Mouse (Mus musculus) midbrain, embryonic 16.5 days (tissue): ENCODE results near the gene Cubn. TPM values are rescaled to one million over a fixed set of nuclear protein-coding genes. Genes with fewer than 3 reads are reported as not detected.

Experiments used
- ATAC-seq: fragments of 200-750 bp; cut with Nextera tagmentation; 2 replicates; pipeline ENCODE4 v1.8.0; 2017; ENCODE audit warnings: moderate TSS enrichment
- H3K27ac ChIP-seq: fragments of 300-500 bp; sonication (generic); 2 replicates; pipeline ENCODE4 v1.5.1; 2014; ENCODE audit warnings: mild to moderate bottlenecking, low read length, mixed read lengths
- H3K27me3 ChIP-seq: fragments of 300-500 bp; sonication (generic); 2 replicates; pipeline ENCODE4 v1.6.1; 2014; ENCODE audit warnings: low read depth, low read length, mixed read lengths; ENCODE audit not compliant: control insufficient read depth, insufficient read depth
- H3K36me3 ChIP-seq: fragments of 300-500 bp; sonication (generic); 2 replicates; pipeline ENCODE4 v1.6.1; 2014; ENCODE audit warnings: mild to moderate bottlenecking, low read length, moderate library complexity, mixed read lengths; ENCODE audit not compliant: control insufficient read depth, insufficient read depth
- H3K4me1 ChIP-seq: fragments of 300-500 bp; sonication (generic); 2 replicates; pipeline ENCODE4 v1.6.1; 2014; ENCODE audit warnings: mild to moderate bottlenecking, low read length, mixed read lengths; ENCODE audit not compliant: control insufficient read depth, insufficient read depth
- H3K4me2 ChIP-seq: fragments of 300-500 bp; sonication (generic); 2 replicates; pipeline ENCODE4 v1.6.1; 2014; ENCODE audit warnings: mild to moderate bottlenecking, low read length, mixed read lengths
- H3K4me3 ChIP-seq: fragments of 300-500 bp; sonication (generic); 2 replicates; pipeline ENCODE4 v1.5.1; 2014; ENCODE audit warnings: low read depth, mild to moderate bottlenecking, low read length, moderate library complexity, mixed read lengths
- H3K9ac ChIP-seq: fragments of 300-500 bp; sonication (generic); 2 replicates; pipeline ENCODE4 v1.6.1; 2014; ENCODE audit warnings: low read depth, low read length, mixed read lengths
- H3K9me3 ChIP-seq: fragments of 300-500 bp; sonication (generic); replicated peaks from 2 replicates; pipeline ENCODE4 v1.6.1; 2014; ENCODE audit warnings: mild to moderate bottlenecking, low read length, mixed read lengths; ENCODE audit not compliant: control insufficient read depth, poor library complexity, severe bottlenecking
- WGBS: fragments of 180-500 bp; shearing (Covaris S2); extraction: QIAGEN DNeasy Blood & Tissue Kit; methylation state at CpG from one replicate; pipeline ENCODE4 v1.1.7; 2014; 5-methylcytosine and 5-hydroxymethylcytosine counted together
- polyA plus RNA-seq: library from polyadenylated mRNA; unstranded; fragments of >200 nt; fragmentation: Nextera tagmentation; extraction: Ambion mirVana; gene quantifications from 2 replicates; pipeline ENCODE4 v1.2.1, GENCODE M21; 2015

The Cubn gene
- polyA plus RNA-seq, 1 experiment from 2014 or later, result 0.63 TPM

DNA sequence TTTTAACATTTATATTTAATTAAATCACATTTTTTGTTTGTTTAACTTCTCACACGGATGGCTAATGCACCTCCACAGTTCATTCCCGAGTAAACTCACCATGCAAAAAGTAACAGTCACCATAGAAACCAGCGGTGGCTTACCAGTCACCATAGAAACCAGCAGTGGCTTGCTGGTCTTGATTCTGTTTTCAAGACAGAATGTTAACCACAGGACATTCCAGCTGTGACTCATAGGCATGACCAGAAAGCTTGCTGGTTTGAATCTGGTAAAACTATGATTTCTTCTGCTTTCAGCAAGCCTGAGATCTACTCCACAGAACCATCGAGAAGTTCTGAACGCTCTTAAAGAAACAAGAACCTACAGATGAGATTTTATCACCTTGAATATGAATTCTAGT, 84.3 kb downstream of the Cubn start:
- no peaks in the 10 kb centered on the region for H3K36me3 ChIP-seq

DNA sequence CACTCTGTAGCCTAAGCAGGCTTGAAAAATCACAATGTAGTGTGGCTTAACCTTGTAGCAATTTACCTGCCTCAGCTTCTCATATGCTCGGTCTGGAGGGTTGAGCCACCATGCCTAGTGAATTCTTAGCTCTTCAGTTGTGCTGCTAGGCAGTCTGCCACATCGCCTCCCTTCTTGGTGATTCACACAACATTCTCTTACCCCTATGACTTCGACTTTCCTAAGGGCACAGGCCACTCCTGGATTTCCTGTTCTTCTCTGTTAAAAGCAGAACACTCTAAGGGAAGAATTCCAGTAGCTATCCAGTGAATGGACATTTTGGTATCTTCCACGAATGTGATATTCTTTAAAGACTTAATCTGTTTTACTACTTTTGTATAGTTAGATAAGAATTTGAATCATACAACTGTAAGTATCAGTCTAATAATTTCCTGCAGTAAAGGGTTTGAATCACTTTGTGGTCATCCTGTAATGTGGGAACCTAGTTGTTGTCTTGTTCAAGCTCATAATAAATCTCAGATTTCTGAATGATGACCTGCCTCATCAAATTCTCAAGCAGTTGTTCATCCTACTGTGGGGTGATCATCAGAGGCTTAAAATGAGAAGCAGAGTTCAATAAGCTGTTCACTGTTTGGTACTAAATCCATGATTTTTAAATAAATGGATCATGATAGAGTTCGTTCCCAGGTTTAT, 86.5 kb downstream of the Cubn start:
- H3K4me2 ChIP-seq, result no peak overlapping the region
- H3K4me3 ChIP-seq, result no peak overlapping the region
- no peaks in the 10 kb centered on the region for H3K36me3 ChIP-seq
- no peaks in the 10 kb centered on the region for H3K9me3 ChIP-seq
- H3K27me3 ChIP-seq, result no peaks in the 10 kb centered on the region
- H3K27ac ChIP-seq, result no peak overlapping the region
- ATAC-seq, result no peak
- H3K4me1 ChIP-seq, result peaks cover 13% of the 10 kb centered on the region
- 88% methylated on average over 5 of the region's 5 CpGs for WGBS
- H3K9ac ChIP-seq, result no peak overlapping the region

More for the DNA sequence above, 84.3 kb downstream of the Cubn start:
- no peak overlapping the region for H3K4me2 ChIP-seq
- H3K4me3 ChIP-seq, result no peak overlapping the region
- WGBS, result 19% methylated on average over 5 of the region's 5 CpGs
- H3K9ac ChIP-seq, result no peak overlapping the region
- peak; percentile 90 for ATAC-seq
- H3K9me3 ChIP-seq, result no peaks in the 10 kb centered on the region
- H3K27me3 ChIP-seq, result no peaks in the 10 kb centered on the region
- H3K27ac ChIP-seq, result peak overlapping the region; percentile 55
- H3K4me1 ChIP-seq, result peaks cover 13% of the 10 kb centered on the region

GRCm38 (mm10) chr2:13400831-13401230, 90.8 kb downstream of the Cubn start:
- Histone ChIP-seq H3K36me3 (no peaks in the 10 kb centered on the region), H3K4me2 (no peak overlapping the region), H3K9ac (no peak overlapping the region), H3K27ac (no peak overlapping the region), H3K4me1 (peaks cover 10% of the 10 kb centered on the region), H3K9me3 (no peaks in the 10 kb centered on the region), H3K4me3 (no peak overlapping the region), H3K27me3 (no peaks in the 10 kb centered on the region)
- no peak for ATAC-seq
- WGBS, result 86% methylated on average over 6 of the region's 6 CpGs

DNA sequence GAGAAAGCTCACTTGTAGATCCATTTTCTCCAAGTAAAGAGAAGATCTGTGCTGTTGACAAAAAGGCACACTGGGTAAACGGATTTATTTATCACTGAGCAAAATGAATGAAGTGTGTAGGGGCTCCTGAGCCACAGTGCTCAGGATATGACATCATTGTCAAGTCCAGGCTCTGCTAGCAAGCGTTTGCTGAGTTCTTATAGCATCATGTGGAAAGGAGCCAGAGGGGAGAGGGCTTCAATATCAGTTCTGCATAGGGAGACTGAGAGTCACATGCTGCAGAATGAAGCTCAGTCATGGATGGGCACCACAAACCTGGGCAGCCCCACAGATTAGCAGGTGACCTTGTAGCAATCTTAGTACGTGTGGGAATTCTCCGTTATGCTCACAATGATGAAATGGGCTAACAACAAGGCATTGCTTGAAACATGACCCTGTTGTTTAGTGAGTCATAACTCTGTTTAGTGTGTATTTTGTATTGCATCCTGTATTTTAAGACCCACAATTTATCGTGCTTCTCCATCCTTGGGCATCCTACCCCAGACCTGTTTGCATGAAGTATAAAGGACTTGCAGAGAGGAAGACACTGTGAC, 92.0 kb downstream of the Cubn start:
- peak; percentile 41 for ATAC-seq
- Histone ChIP-seq H3K4me1 (peaks cover 10% of the 10 kb centered on the region), H3K4me2 (no peak overlapping the region), H3K4me3 (no peak overlapping the region), H3K27ac (no peak overlapping the region), H3K9ac (no peak overlapping the region), H3K36me3 (no peaks in the 10 kb centered on the region), H3K9me3 (no peaks in the 10 kb centered on the region), H3K27me3 (no peaks in the 10 kb centered on the region)
- WGBS, result 41% methylated on average over 5 of the region's 5 CpGs

- H3K9me3 ChIP-seq, result no peaks in the 10 kb centered on the region
- H3K36me3 ChIP-seq, result no peaks in the 10 kb centered on the region
- H3K4me1 ChIP-seq, result peaks cover 10% of the 10 kb centered on the region
- H3K9ac ChIP-seq, result no peak overlapping the region
- no peak overlapping the region for H3K4me2 ChIP-seq
- no peak overlapping the region for H3K4me3 ChIP-seq
- WGBS, result 4% methylated on average over 2 of the region's 2 CpGs
- peak; percentile 89 for ATAC-seq
- H3K27ac ChIP-seq, result no peak overlapping the region
- no peaks in the 10 kb centered on the region for H3K27me3 ChIP-seq
Observed at GRCm38 (mm10) chr2:13398955-13399354, 92.7 kb downstream of the Cubn start.

DNA sequence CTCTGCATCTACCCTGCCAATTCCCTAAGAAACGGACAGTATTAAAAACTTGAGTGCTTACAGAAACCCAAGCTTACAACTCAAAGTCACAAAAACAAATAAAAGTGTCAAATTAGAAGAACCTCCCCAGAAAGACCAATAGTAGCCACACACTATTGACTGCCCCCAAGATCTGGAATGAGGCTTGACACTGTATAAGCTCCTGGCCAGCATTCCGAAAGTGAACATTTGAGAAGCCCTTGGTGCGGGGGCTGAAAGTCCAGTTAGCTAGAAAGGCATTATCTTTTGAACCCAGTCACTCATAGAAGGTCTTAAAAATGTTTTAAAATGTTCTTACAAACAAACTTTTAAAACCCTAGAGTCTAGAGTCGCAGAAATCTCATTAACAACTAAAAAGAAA, 93.1 kb downstream of the Cubn start:
- WGBS, result 11% methylated on average over 4 of the region's 4 CpGs
- Histone ChIP-seq H3K9me3 (no peaks in the 10 kb centered on the region), H3K36me3 (no peaks in the 10 kb centered on the region), H3K9ac (no peak overlapping the region), H3K4me2 (no peak overlapping the region), H3K4me1 (peaks cover 10% of the 10 kb centered on the region), H3K27me3 (no peaks in the 10 kb centered on the region), H3K4me3 (no peak overlapping the region), H3K27ac (no peak overlapping the region)
- ATAC-seq, result peak; percentile 54

DNA sequence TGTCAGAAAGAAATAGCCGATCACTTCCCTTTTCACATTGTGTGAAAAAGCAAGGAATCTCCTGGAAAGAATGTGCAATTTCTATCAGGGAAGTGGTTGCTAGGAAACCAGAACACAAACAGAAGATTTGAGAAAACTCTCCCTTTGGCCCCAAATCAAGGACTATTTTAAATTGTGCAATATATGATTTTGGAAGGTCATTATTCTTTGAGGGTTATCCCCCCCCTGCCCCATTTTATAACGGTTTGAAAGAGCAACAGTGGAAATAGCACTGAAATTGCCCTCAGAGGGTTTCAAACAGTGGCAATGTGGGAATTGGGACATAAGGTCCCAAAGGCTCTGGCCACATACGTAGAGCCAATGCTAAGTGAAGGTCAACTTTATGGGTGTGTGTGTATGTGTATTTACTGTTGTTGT, 95.5 kb downstream of the Cubn start:
- Histone ChIP-seq H3K4me3 (no peak overlapping the region), H3K36me3 (no peaks in the 10 kb centered on the region), H3K27me3 (no peaks in the 10 kb centered on the region), H3K27ac (no peak overlapping the region), H3K9ac (no peak overlapping the region), H3K9me3 (no peaks in the 10 kb centered on the region), H3K4me2 (no peak overlapping the region), H3K4me1 (peaks cover 10% of the 10 kb centered on the region)
- ATAC-seq, result no peak
- WGBS, result 12% methylated on average over 3 of the region's 3 CpGs

GRCm38 (mm10) chr2:13391018-13391417, 100.6 kb downstream of the Cubn start:
- Histone ChIP-seq H3K27me3 (no peaks in the 10 kb centered on the region), H3K4me1 (peaks cover 2% of the 10 kb centered on the region; the same call in 1 of the 2 replicates), H3K9me3 (no peaks in the 10 kb centered on the region), H3K27ac (no peak overlapping the region), H3K9ac (no peak overlapping the region), H3K4me2 (no peak overlapping the region), H3K4me3 (no peak overlapping the region), H3K36me3 (no peaks in the 10 kb centered on the region)
- no peak for ATAC-seq
- WGBS, result 42% methylated on average over 3 of the region's 3 CpGs

DNA sequence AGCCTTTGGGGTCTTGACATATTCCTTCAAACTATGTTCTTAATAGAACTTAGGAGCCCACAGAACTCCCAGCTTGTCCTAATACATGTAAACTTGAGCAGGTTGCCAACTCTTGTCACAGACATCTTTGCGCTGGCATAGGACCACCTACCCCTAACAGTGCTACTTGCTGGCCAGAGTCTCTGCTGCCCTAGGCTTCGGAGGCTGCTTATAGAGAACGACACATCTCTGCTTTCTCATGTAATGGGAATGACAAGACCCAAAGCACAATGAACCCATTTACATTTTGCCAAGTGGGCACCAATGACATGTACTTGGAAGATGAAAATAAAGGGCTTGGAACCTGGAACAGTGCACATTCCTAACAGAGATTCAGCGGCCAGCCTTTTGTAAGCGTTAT, 105.0 kb downstream of the Cubn start:
- 57% methylated on average over 5 of the region's 5 CpGs for WGBS
- Histone ChIP-seq H3K27ac (no peak overlapping the region; the same call in 1 of the 2 replicates), H3K4me1 (peaks cover 16% of the 10 kb centered on the region), H3K9me3 (no peaks in the 10 kb centered on the region), H3K36me3 (no peaks in the 10 kb centered on the region), H3K27me3 (no peaks in the 10 kb centered on the region), H3K4me3 (no peak overlapping the region), H3K9ac (no peak overlapping the region), H3K4me2 (no peak overlapping the region)
- ATAC-seq, result no peak
